Mouse (Mus musculus): ENCODE data around the gene Zscan4c. TPM values are rescaled to one million over a fixed set of nuclear protein-coding genes. Genes with fewer than 3 reads are reported as not detected.
"Not testable (repeated sequence)": the region's sequence is repeated elsewhere in the genome, so short reads cannot be mapped to it uniquely, and the experiment has no call there.

Gene Zscan4c
- total RNA-seq (2021), result not detected
- long read RNA-seq, experiment 1, result 0 reads
- long read RNA-seq, experiment 2, result 0 reads

DNA sequence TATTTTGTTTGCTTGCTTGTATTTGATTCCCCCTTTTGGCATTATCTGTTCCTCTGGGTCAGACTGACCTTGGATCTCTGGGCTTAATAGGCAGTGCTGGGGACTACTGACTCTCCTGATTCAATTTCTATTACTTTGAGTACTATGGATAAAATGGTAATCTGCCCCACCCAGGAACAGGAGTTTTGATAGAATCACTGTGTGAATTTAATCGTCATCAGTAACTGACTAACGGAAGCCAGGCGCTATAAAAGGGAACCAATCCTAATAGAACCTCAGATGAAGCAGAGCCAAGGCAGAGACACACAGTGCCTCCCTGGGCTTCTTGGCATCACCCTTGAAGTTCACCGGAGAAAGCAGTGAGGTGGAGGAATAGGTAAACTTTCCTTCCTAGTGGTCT lies at the start of gene Zscan4c:
Gene Zscan4c (plus strand): TSS at position 301 of the 400 bp plus-strand sequence.
- DNase-seq, result not testable (repeated sequence)

Small RNAs within 50 kb of the gene (microRNA-seq; reads per million reads assigned to microRNA genes)
- gene Mir297-1, result not detected

Other genes starting within 250 kb of the Zscan4c start
- not detected for gene Zscan4b, start 100.7 kb upstream of the Zscan4c start, total RNA-seq (2021)
- not detected for gene Zscan4-ps1, start 63.9 kb downstream of the Zscan4c start, total RNA-seq (2021)
- gene Zscan4d, start 160.4 kb downstream of the Zscan4c start, total RNA-seq (2021), result not detected

All from adrenal gland, postnatal 10 days (tissue).